Mouse (Mus musculus): ENCODE measurements around the gene Extl2. TPM values are rescaled to one million over a fixed set of nuclear protein-coding genes. Genes with fewer than 3 reads are reported as not detected.

Extl2 gene
- total RNA-seq, 2 experiments from 2014 or later, result 69.6 to 77.5 TPM

- intact Hi-C loops (cut with DNase I), result no loop called here
- no peak for DNase-seq (ENCODE audit: low spot score in 2 of 2)
These were observed 65.3 kb downstream of the Extl2 start for GRCm38 (mm10) chr3:116072584-116072983.

DNA sequence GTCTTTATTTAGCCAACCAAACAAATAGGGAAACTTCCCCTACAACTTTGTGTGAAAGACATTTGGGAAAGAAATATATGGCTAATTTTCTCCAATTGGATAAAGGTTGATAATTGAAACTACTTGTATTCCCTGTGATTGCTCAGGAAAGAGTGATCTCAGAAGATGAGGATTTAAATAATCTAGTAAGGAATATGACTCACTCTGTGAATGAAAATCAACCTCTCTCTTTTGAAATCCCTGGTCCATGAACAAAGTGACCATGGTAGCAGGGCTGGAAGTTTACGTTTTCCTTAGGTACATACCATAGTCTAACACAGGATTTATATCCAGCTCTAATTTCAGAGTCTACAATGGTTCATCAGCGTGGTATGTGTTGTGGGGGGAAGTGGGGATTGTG, 69.5 kb downstream of the Extl2 start:
- intact Hi-C loops (cut with DNase I), result no loop called here
- no peak for DNase-seq (ENCODE audit: low spot score in 2 of 2)

DNA sequence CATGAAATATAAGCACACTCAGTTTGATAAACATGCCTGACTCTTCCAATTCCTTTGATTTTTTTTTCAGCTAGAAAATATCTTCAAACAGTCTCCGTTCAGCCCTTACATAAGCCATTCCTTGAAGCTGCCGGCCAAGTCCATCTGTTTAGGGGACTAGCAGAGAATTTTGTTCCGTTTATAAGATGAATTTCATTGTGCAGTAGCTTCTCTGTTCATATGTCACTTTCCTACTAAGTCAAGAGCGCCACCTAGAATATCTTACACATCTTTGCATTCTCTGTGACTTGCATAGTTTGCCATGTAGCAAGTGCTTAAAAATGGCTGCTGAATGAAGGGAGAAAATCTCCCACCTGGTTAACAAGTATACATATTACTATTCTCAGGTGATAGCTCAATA, 71.2 kb downstream of the Extl2 start:
- intact Hi-C loops (cut with DNase I), result no loop called here
- DNase-seq (ENCODE audit: low spot score in 2 of 2), result peak in 1 of 2 experiments; percentile 6

Small RNA genes lying within 50 kb of the gene (microRNA-seq; reads per million reads assigned to microRNA genes)
- gene Mir669n, result not detected

Other genes starting within 250 kb of the Extl2 start
- gene Dph5, start 119.6 kb upstream of the Extl2 start, total RNA-seq (2021), result 10 to 100 TPM; 11.7 to 15.1 TPM
- gene Slc30a7, start 56 bp upstream of the Extl2 start, total RNA-seq (2021), result 10 to 100 TPM; 24.0 to 31.2 TPM
- 10 to 100 TPM; 20.4 to 26.0 TPM for gene Vcam1, start 122.2 kb downstream of the Extl2 start, total RNA-seq (2021)
- gene Gpr88, start 246.0 kb downstream of the Extl2 start, total RNA-seq (2021), result 100 to 1,000 TPM in 1 of 2 experiments, 10 to 100 TPM in 1; 99.4 to 117 TPM

Measured in left cerebral cortex, postnatal 36 days (tissue).